Mouse (Mus musculus) MEL (cell line): Measurements from ENCODE around the gene Ccdc61. TPM values are rescaled to one million over a fixed set of nuclear protein-coding genes. Genes with fewer than 3 reads are reported as not detected.

Experiments used
- DNase-seq: peaks from one replicate; pipeline ENCODE4 v3.0.0; 2011; ENCODE audit warnings: low read depth, low spot score
- H3K27ac ChIP-seq: 2 replicates; pipeline ENCODE4 v1.5.1; 2012; ENCODE audit warnings: low read depth, mild to moderate bottlenecking, control low read depth, low read length, moderate library complexity; ENCODE audit not compliant: control insufficient read depth
- H3K27me3 ChIP-seq, 2 experiments: fragments of 150-350 bp in 1 of 2; sonication (generic) in 1 of 2; 2 replicates each; pipeline ENCODE4 v1.6.1; 2012; ENCODE audit warnings: low read length in 2 of 2, mild to moderate bottlenecking in 2 of 2, improper control_type of control experiment in 1 of 2, moderate library complexity in 1 of 2; ENCODE audit not compliant: insufficient read depth in 2 of 2, control insufficient read depth in 1 of 2
- H3K36me3 ChIP-seq, 2 experiments: 2 replicates each; pipeline ENCODE4 v1.6.1; 2012 to 2014; ENCODE audit warnings: low read length in 2 of 2, improper control_type of control experiment in 1 of 2, inconsistent platforms in 1 of 2, mild to moderate bottlenecking in 1 of 2; ENCODE audit not compliant: insufficient read depth in 2 of 2, control insufficient read depth in 1 of 2
- H3K4me1 ChIP-seq, 2 experiments: fragments of 150-350 bp in 1 of 2; sonication (generic) in 1 of 2; 2 replicates each; pipeline ENCODE4 v1.6.1; 2012; ENCODE audit warnings: low read length in 2 of 2, improper control_type of control experiment in 1 of 2, mild to moderate bottlenecking in 1 of 2; ENCODE audit not compliant: insufficient read depth in 2 of 2, control insufficient read depth in 1 of 2
- H3K4me3 ChIP-seq, 2 experiments: fragments of 150-350 bp in 1 of 2; sonication (generic) in 1 of 2; 2 replicates each; pipeline ENCODE4 v1.5.1; 2012; ENCODE audit warnings: low read depth in 2 of 2, low read length in 2 of 2, mild to moderate bottlenecking in 2 of 2, moderate library complexity in 2 of 2, control low read depth in 1 of 2, improper control_type of control experiment in 1 of 2; ENCODE audit not compliant: control insufficient read depth in 1 of 2, insufficient read depth in 1 of 2
- H3K79me2 ChIP-seq: 2 replicates; pipeline ENCODE4 v1.6.1; 2012; ENCODE audit warnings: mild to moderate bottlenecking, low read length, moderate library complexity; ENCODE audit not compliant: control insufficient read depth, poor library complexity, insufficient read depth
- H3K9ac ChIP-seq: 2 replicates; pipeline ENCODE4 v1.6.1; 2012; ENCODE audit warnings: low read depth, mild to moderate bottlenecking, control low read depth, low read length, moderate library complexity; ENCODE audit not compliant: control insufficient read depth, poor library complexity, severe bottlenecking
- H3K9me3 ChIP-seq: fragments of 150-350 bp; sonication (generic); replicated peaks from 2 replicates; pipeline ENCODE4 v1.6.1; 2012; ENCODE audit warnings: mild to moderate bottlenecking, low read length, improper control_type of control experiment, moderate library complexity; ENCODE audit not compliant: insufficient read depth
- BHLHE40 ChIP-seq: IDR thresholded peaks from 2 replicates; pipeline ENCODE4 v1.6.1; 2012; ENCODE audit warnings: low read depth, mild to moderate bottlenecking, inconsistent platforms, low read length, improper control_type of control experiment, borderline replicate concordance
- CHD1 ChIP-seq: IDR thresholded peaks from 2 replicates; pipeline ENCODE4 v1.6.1; 2012; ENCODE audit warnings: low read depth, mild to moderate bottlenecking, inconsistent platforms, low read length, improper control_type of control experiment
- CHD2 ChIP-seq: IDR thresholded peaks from 2 replicates; pipeline ENCODE4 v1.6.1; 2011; ENCODE audit warnings: low read length, improper control_type of control experiment
- CTCF ChIP-seq, 3 experiments: IDR thresholded peaks in 2 of 3; conservative IDR thresholded peaks in 1 of 3; 2 replicates each; pipeline ENCODE4 v1.5.1; 2011 to 2012; ENCODE audit warnings: low read length in 3 of 3, low read depth in 2 of 3, mild to moderate bottlenecking in 2 of 3, improper control_type of control experiment in 1 of 3, inconsistent platforms in 1 of 3, mixed read lengths in 1 of 3, moderate library complexity in 1 of 3; ENCODE audit not compliant: control insufficient read depth in 1 of 3, insufficient read depth in 1 of 3, poor library complexity in 1 of 3, severe bottlenecking in 1 of 3
- ETS1 ChIP-seq: IDR thresholded peaks from 2 replicates; pipeline ENCODE4 v1.6.1; 2012; ENCODE audit warnings: low read depth, mild to moderate bottlenecking, inconsistent platforms, low read length, improper control_type of control experiment, moderate library complexity
- GABPA ChIP-seq: IDR thresholded peaks from 2 replicates; pipeline ENCODE4 v1.6.1; 2012; ENCODE audit warnings: low read depth, mild to moderate bottlenecking, inconsistent platforms, low read length, improper control_type of control experiment, moderate library complexity
- JUND ChIP-seq: IDR thresholded peaks from 2 replicates; pipeline ENCODE4 v1.6.1; 2011; ENCODE audit warnings: low read depth, mild to moderate bottlenecking, improper control_type of control experiment, low read length
- KAT2A ChIP-seq: conservative IDR thresholded peaks from 2 replicates; pipeline ENCODE4 v1.6.1; 2012; ENCODE audit warnings: low read depth, low read length, improper control_type of control experiment, inconsistent platforms
- MAFK ChIP-seq: IDR thresholded peaks from 2 replicates; pipeline ENCODE4 v1.6.1; 2011; ENCODE audit warnings: low read depth, mild to moderate bottlenecking, low read length, improper control_type of control experiment, borderline replicate concordance
- MAZ ChIP-seq: IDR thresholded peaks from 2 replicates; pipeline ENCODE4 v1.6.1; 2012; ENCODE audit warnings: low read depth, mild to moderate bottlenecking, inconsistent platforms, low read length, improper control_type of control experiment
- MXI1 ChIP-seq: IDR thresholded peaks from 2 replicates; pipeline ENCODE4 v1.6.1; 2011; ENCODE audit warnings: mild to moderate bottlenecking, low read depth, low read length, improper control_type of control experiment
- MYB ChIP-seq: IDR thresholded peaks from 2 replicates; pipeline ENCODE4 v1.6.1; 2011; ENCODE audit warnings: mild to moderate bottlenecking, low read depth, low read length, improper control_type of control experiment
- MYC ChIP-seq: IDR thresholded peaks from 2 replicates; pipeline ENCODE4 v1.6.1; 2011; ENCODE audit warnings: low read depth, mild to moderate bottlenecking, low read length, improper control_type of control experiment, moderate library complexity
- NELFE ChIP-seq: IDR thresholded peaks from 2 replicates; pipeline ENCODE4 v1.6.1; 2011; ENCODE audit warnings: low read depth, low read length, improper control_type of control experiment
- NRF1 ChIP-seq: IDR thresholded peaks from 2 replicates; pipeline ENCODE4 v1.6.1; 2014; ENCODE audit warnings: low read depth, mild to moderate bottlenecking, inconsistent platforms, low read length, improper control_type of control experiment, moderate library complexity; ENCODE audit not compliant: poor library complexity, insufficient read depth, severe bottlenecking
- POLR2A ChIP-seq, 2 experiments: IDR thresholded peaks; 2 replicates each; pipeline ENCODE4 v1.6.1; 2011 to 2012; ENCODE audit warnings: low read length in 2 of 2, mild to moderate bottlenecking in 2 of 2, control low read depth in 1 of 2, improper control_type of control experiment in 1 of 2, low read depth in 1 of 2, moderate library complexity in 1 of 2; ENCODE audit not compliant: control insufficient read depth in 1 of 2, insufficient read depth in 1 of 2, poor library complexity in 1 of 2
- POLR2AphosphoS2 ChIP-seq: IDR thresholded peaks from 2 replicates; pipeline ENCODE4 v1.6.1; 2011; ENCODE audit warnings: low read length, improper control_type of control experiment
- RCOR1 ChIP-seq: IDR thresholded peaks from 2 replicates; pipeline ENCODE4 v1.6.1; 2012; ENCODE audit warnings: low read depth, mild to moderate bottlenecking, inconsistent platforms, low read length, improper control_type of control experiment
- SIN3A ChIP-seq: IDR thresholded peaks from 2 replicates; pipeline ENCODE4 v1.6.1; 2012; ENCODE audit warnings: low read length, improper control_type of control experiment, inconsistent platforms
- TBP ChIP-seq: IDR thresholded peaks from 2 replicates; pipeline ENCODE4 v1.8.0; 2011; ENCODE audit warnings: low read depth, low read length, improper control_type of control experiment
- UBTF ChIP-seq: IDR thresholded peaks from 2 replicates; pipeline ENCODE4 v1.6.1; 2012; ENCODE audit warnings: low read depth, mild to moderate bottlenecking, inconsistent platforms, low read length, improper control_type of control experiment, moderate library complexity, borderline replicate concordance; ENCODE audit not compliant: insufficient read depth
- USF1 ChIP-seq: IDR thresholded peaks from 2 replicates; pipeline ENCODE4 v1.6.1; 2014; ENCODE audit warnings: low read depth, mild to moderate bottlenecking, inconsistent platforms, low read length, improper control_type of control experiment, moderate library complexity
- USF2 ChIP-seq, 2 experiments: IDR thresholded peaks; 2 replicates each; pipeline ENCODE4 v1.6.1; 2011 to 2012; ENCODE audit warnings: improper control_type of control experiment in 2 of 2, low read length in 2 of 2, borderline replicate concordance in 1 of 2, inconsistent platforms in 1 of 2, low read depth in 1 of 2, mild to moderate bottlenecking in 1 of 2; ENCODE audit not compliant: insufficient read depth in 1 of 2
- ZKSCAN1 ChIP-seq: IDR thresholded peaks from 2 replicates; pipeline ENCODE4 v1.6.1; 2012; ENCODE audit warnings: low read depth, mild to moderate bottlenecking, inconsistent platforms, low read length, improper control_type of control experiment, moderate library complexity
- ZNF384 ChIP-seq: IDR thresholded peaks from 2 replicates; pipeline ENCODE4 v1.6.1; 2012; ENCODE audit warnings: low read depth, mild to moderate bottlenecking, inconsistent platforms, low read length, improper control_type of control experiment
- polyA plus RNA-seq, 2 experiments: library from polyadenylated mRNA; stranded (reverse) in 1 of 2; unstranded in 1 of 2; fragments of >175 nt in 1 of 2; fragments of >200 nt in 1 of 2; gene quantifications; 2 replicates each; pipeline versions ENCODE4 v1.2.1 to v1.2.4; 2012; ENCODE audit warnings: low replicate concordance in 2 of 2, low read depth in 1 of 2; ENCODE audit not compliant: insufficient read length in 2 of 2, insufficient read depth in 1 of 2, missing spikeins in 1 of 2
- total RNA-seq: library from RNA; depleted of rRNA; stranded (reverse); fragments of 300-350 nt; gene quantifications from 2 replicates; pipeline ENCODE4 v1.2.3, GENCODE M21; 2012

Gene Ccdc61
- total and polyA plus RNA-seq, 3 experiments: 19.7 to 69.8 TPM; not detected in 1

DNA sequence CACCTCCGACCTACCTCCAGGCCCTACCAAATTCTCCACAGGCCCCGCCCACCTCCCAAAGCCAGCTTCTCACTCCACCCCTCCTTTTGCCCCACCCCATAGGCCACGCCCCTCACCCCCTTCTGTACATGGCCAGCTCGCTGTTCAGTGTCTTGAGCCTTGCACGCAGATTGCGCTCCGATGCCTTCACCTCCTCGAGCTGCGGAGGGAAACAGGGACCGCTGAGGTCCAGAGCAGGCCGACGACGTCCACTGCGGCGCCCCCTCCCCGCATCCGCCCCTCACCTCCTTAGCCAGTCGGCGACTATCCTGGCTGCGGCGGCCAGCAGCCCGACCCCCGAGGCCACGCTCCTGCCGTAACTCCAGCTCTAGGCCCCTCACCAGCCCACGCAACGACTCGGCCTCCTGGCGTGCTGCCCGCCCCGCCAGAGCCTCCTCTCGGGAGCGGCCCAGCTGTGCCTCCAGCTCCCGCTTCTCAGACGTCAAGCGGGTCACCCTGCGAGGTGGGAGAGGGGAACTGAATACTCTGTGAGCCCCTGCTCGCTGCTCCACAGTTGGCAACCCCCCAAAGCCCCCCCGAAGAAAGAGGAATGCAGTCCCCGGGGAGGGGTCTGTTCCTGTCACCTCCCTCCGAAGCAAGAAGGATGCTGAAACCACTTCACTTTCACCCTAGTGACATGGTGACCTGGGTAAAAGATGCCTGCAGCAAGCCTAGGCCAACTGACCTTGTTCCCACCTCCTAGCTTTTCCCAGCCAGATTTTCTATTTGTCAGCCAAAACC, 16.4 kb downstream of the Ccdc61 start:
- Histone ChIP-seq H3K27me3 (no peaks in the 10 kb centered on the region), H3K36me3 (peaks cover 0 to 2% of the 10 kb centered on the region in 2 experiments; a peak in 1 of 4 replicates), H3K4me1 (peaks cover 0 to 3% of the 10 kb centered on the region in 2 experiments; a peak in 1 of 4 replicates), H3K27ac (no peak overlapping the region), H3K4me3 (no peak overlapping the region), H3K9me3 (no peaks in the 10 kb centered on the region), H3K9ac (no peak overlapping the region), H3K79me2 (no peaks in the 10 kb centered on the region)
- TF ChIP-seq NELFE (no peak), KAT2A (no peak), ZKSCAN1 (no peak), USF2 (IDR thresholded peaks at IDR 0.05; ENCODE audit: borderline replicate concordance in 1 of 2, insufficient read depth in 1 of 2, low read depth in 1 of 2, low read length in 2 of 2) (no peak), MAFK (no peak), BHLHE40 (no peak), UBTF (no peak), MAZ (no peak), NRF1 (no peak), JUND (no peak), ETS1 (no peak), MYB (no peak), MXI1 (no peak), CHD1 (no peak), ZNF384 (no peak), SIN3A (no peak), MYC (no peak)
- peak; percentile 26 for DNase-seq

DNA sequence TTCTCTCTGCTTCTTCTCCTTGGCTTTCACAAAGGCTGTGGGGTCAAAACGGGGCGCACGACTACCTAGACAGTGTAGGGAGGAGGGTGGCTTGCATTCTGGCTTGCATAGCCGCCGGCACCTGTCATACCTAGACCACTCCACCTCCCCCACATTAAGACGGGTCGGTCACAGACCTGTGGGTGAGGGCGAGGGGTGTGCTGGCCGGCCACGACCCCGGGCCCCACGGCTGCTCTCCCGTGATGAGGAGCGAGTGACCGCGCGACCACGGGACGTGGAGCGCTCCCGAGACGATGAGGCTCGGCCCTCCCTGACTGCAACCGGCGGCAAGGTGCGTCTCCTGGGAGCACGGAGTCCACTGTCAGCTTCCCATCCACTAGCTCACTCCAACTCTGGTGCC, 17.2 kb downstream of the Ccdc61 start:
- H3K4me1 ChIP-seq: peaks cover 0 to 3% of the 10 kb centered on the region in 2 experiments; a peak in 1 of 4 replicates
- H3K4me3 ChIP-seq: no peak overlapping the region
- no peaks in the 10 kb centered on the region for H3K79me2 ChIP-seq
- H3K9ac ChIP-seq: no peak overlapping the region
- no peak overlapping the region for H3K27ac ChIP-seq
- no peaks in the 10 kb centered on the region for H3K9me3 ChIP-seq
- TF ChIP-seq NRF1 (no peak), RCOR1 (no peak), POLR2A (IDR thresholded peaks at IDR 0.05; ENCODE audit: control insufficient read depth in 1 of 2, insufficient read depth in 1 of 2, low read depth in 1 of 2, low read length in 2 of 2, poor library complexity in 1 of 2) (no peak), USF1 (no peak), GABPA (no peak), CHD2 (no peak), TBP (no peak), POLR2AphosphoS2 (no peak), CTCF (IDR thresholded peaks at IDR 0.05 in 2 of 3, conservative IDR thresholded peaks at IDR 0.05 in 1 of 3; ENCODE audit: control insufficient read depth in 1 of 3, insufficient read depth in 1 of 3, low read depth in 2 of 3, low read length in 3 of 3, poor library complexity in 1 of 3, severe bottlenecking in 1 of 3) (no peak), MYB (no peak)
- H3K36me3 ChIP-seq: peaks cover 0 to 2% of the 10 kb centered on the region in 2 experiments; a peak in 1 of 4 replicates
- H3K27me3 ChIP-seq: no peaks in the 10 kb centered on the region
- no peak for DNase-seq
